Mouse (Mus musculus) heart, embryonic 11.5 days (tissue): Measurements from ENCODE around the gene Slc35f1. TPM values are rescaled to one million over a fixed set of nuclear protein-coding genes. Genes with fewer than 3 reads are reported as not detected.

Experiments
- ATAC-seq: fragments of 200-750 bp; cut with Nextera tagmentation; replicated peaks from 2 replicates; pipeline ENCODE4 v1.8.0; 2017; ENCODE audit warnings: moderate library complexity; ENCODE audit not compliant: insufficient number of reproducible peaks, low FRiP score, low TSS enrichment
- H3K27ac ChIP-seq: fragments of 300-500 bp; sonication (generic); 2 replicates; pipeline ENCODE4 v1.5.1; 2014; ENCODE audit warnings: mild to moderate bottlenecking, low read depth, low read length
- H3K27me3 ChIP-seq: fragments of 300-500 bp; sonication (generic); 2 replicates; pipeline ENCODE4 v1.6.1; 2014; ENCODE audit warnings: mild to moderate bottlenecking, low read length, mixed read lengths; ENCODE audit not compliant: control insufficient read depth, insufficient read depth
- H3K36me3 ChIP-seq: fragments of 300-500 bp; sonication (generic); 2 replicates; pipeline ENCODE4 v1.6.1; 2014; ENCODE audit warnings: mild to moderate bottlenecking, low read length, moderate library complexity, mixed read lengths; ENCODE audit not compliant: control insufficient read depth, insufficient read depth
- H3K4me1 ChIP-seq: fragments of 300-500 bp; sonication (generic); 2 replicates; pipeline ENCODE4 v1.6.1; 2014; ENCODE audit warnings: low read length; ENCODE audit not compliant: control insufficient read depth, insufficient read depth
- H3K4me2 ChIP-seq: fragments of 300-500 bp; sonication (generic); 2 replicates; pipeline ENCODE4 v1.6.1; 2014; ENCODE audit warnings: mild to moderate bottlenecking, moderate library complexity
- H3K4me3 ChIP-seq: fragments of 300-500 bp; sonication (generic); 2 replicates; pipeline ENCODE4 v1.5.1; 2014; ENCODE audit warnings: low read depth, low read length
- H3K9ac ChIP-seq: fragments of 300-500 bp; sonication (generic); 2 replicates; pipeline ENCODE4 v1.6.1; 2014; ENCODE audit warnings: mild to moderate bottlenecking, low read depth, low read length, moderate library complexity
- H3K9me3 ChIP-seq: fragments of 300-500 bp; sonication (generic); replicated peaks from 2 replicates; pipeline ENCODE4 v1.6.1; 2016; ENCODE audit warnings: low read length; ENCODE audit not compliant: control insufficient read depth
- WGBS: fragments of 180-500 bp; shearing (Covaris S2); extraction: QIAGEN DNeasy Blood & Tissue Kit; methylation state at CpG from one replicate; pipeline ENCODE4 v1.1.7; 2014; ENCODE audit not compliant: insufficient replicate concordance; 5-methylcytosine and 5-hydroxymethylcytosine counted together
- polyA plus RNA-seq: library from polyadenylated mRNA; unstranded; fragments of >200 nt; fragmentation: Nextera tagmentation; extraction: Ambion mirVana; gene quantifications from 2 replicates; pipeline ENCODE4 v1.2.1, GENCODE M21; 2014

The Slc35f1 gene
- polyA plus RNA-seq, 1 experiment from 2014 or later, result 1.2 TPM

GRCm38 (mm10) chr10:52715146-52715545 lies 24.8 kb downstream of the Slc35f1 start:
- no peak overlapping the region for H3K4me2 ChIP-seq
- no peak for ATAC-seq
- no peaks in the 10 kb centered on the region for H3K4me1 ChIP-seq
- no peaks in the 10 kb centered on the region for H3K9me3 ChIP-seq
- no peak overlapping the region for H3K4me3 ChIP-seq
- no peak overlapping the region for H3K27ac ChIP-seq
- no peaks in the 10 kb centered on the region for H3K36me3 ChIP-seq
- WGBS, result 92% methylated on average over 4 of the region's 4 CpGs
- H3K27me3 ChIP-seq, result no peaks in the 10 kb centered on the region
- H3K9ac ChIP-seq, result no peak overlapping the region

- Histone ChIP-seq H3K4me2 (no peak overlapping the region), H3K4me3 (no peak overlapping the region), H3K27ac (no peak overlapping the region), H3K36me3 (no peaks in the 10 kb centered on the region), H3K27me3 (no peaks in the 10 kb centered on the region), H3K9me3 (no peaks in the 10 kb centered on the region), H3K9ac (no peak overlapping the region), H3K4me1 (no peaks in the 10 kb centered on the region)
- no peak for ATAC-seq
- WGBS, result 77% methylated on average over 1 of the region's 1 CpGs
Observed at GRCm38 (mm10) chr10:52718199-52718917, 28.0 kb downstream of the Slc35f1 start.

GRCm38 (mm10) chr10:52726674-52727073 lies 36.3 kb downstream of the Slc35f1 start:
- Histone ChIP-seq H3K9me3 (no peaks in the 10 kb centered on the region), H3K4me2 (no peak overlapping the region), H3K9ac (no peak overlapping the region), H3K4me3 (no peak overlapping the region), H3K27me3 (no peaks in the 10 kb centered on the region), H3K36me3 (no peaks in the 10 kb centered on the region), H3K27ac (no peak overlapping the region), H3K4me1 (no peaks in the 10 kb centered on the region)
- ATAC-seq, result no peak
- WGBS, result 40% methylated on average over 5 of the region's 5 CpGs

GRCm38 (mm10) chr10:52742671-52743379 lies 52.5 kb downstream of the Slc35f1 start:
- Histone ChIP-seq H3K4me3 (no peak overlapping the region), H3K9ac (no peak overlapping the region), H3K4me2 (peak overlapping the region; percentile 35), H3K4me1 (peaks cover 4% of the 10 kb centered on the region; the same call in 1 of the 2 replicates), H3K9me3 (no peaks in the 10 kb centered on the region), H3K27me3 (no peaks in the 10 kb centered on the region), H3K27ac (no peak overlapping the region), H3K36me3 (no peaks in the 10 kb centered on the region)
- ATAC-seq, result no peak; the same call in 1 of the 2 replicates
- 13% methylated on average over 10 of the region's 10 CpGs for WGBS

GRCm38 (mm10) chr10:52743831-52744230 lies 53.5 kb downstream of the Slc35f1 start:
- no peak for ATAC-seq
- Histone ChIP-seq H3K27me3 (no peaks in the 10 kb centered on the region), H3K36me3 (no peaks in the 10 kb centered on the region), H3K9me3 (no peaks in the 10 kb centered on the region), H3K4me2 (no peak overlapping the region), H3K4me1 (peaks cover 4% of the 10 kb centered on the region; the same call in 1 of the 2 replicates), H3K4me3 (no peak overlapping the region), H3K27ac (no peak overlapping the region), H3K9ac (no peak overlapping the region)
- WGBS, result 87% methylated on average over 3 of the region's 3 CpGs

GRCm38 (mm10) chr10:52748028-52748597 lies 57.8 kb downstream of the Slc35f1 start:
- WGBS, result 72% methylated on average over 4 of the region's 4 CpGs
- H3K27me3 ChIP-seq, result no peaks in the 10 kb centered on the region
- no peak for ATAC-seq
- H3K27ac ChIP-seq, result no peak overlapping the region
- no peaks in the 10 kb centered on the region for H3K36me3 ChIP-seq
- no peaks in the 10 kb centered on the region for H3K4me1 ChIP-seq
- H3K4me3 ChIP-seq, result no peak overlapping the region
- H3K9ac ChIP-seq, result no peak overlapping the region
- no peaks in the 10 kb centered on the region for H3K9me3 ChIP-seq
- no peak overlapping the region for H3K4me2 ChIP-seq

- 67% methylated on average over 13 of the region's 13 CpGs for WGBS
- Histone ChIP-seq H3K9ac (no peak overlapping the region), H3K4me2 (no peak overlapping the region), H3K4me1 (no peaks in the 10 kb centered on the region), H3K27me3 (no peaks in the 10 kb centered on the region), H3K4me3 (no peak overlapping the region), H3K9me3 (no peaks in the 10 kb centered on the region), H3K27ac (no peak overlapping the region), H3K36me3 (no peaks in the 10 kb centered on the region)
- no peak for ATAC-seq
Observed at GRCm38 (mm10) chr10:52755949-52756679, 65.8 kb downstream of the Slc35f1 start.

GRCm38 (mm10) chr10:52757496-52758260 lies 67.3 kb downstream of the Slc35f1 start:
- 84% methylated on average over 4 of the region's 4 CpGs for WGBS
- Histone ChIP-seq H3K27ac (no peak overlapping the region), H3K27me3 (no peaks in the 10 kb centered on the region), H3K4me3 (no peak overlapping the region), H3K4me1 (no peaks in the 10 kb centered on the region), H3K4me2 (no peak overlapping the region), H3K36me3 (no peaks in the 10 kb centered on the region), H3K9ac (no peak overlapping the region), H3K9me3 (no peaks in the 10 kb centered on the region)
- no peak for ATAC-seq
